ENCODE assay signal across 17 mouse cellular contexts in the genomic region with DNA sequence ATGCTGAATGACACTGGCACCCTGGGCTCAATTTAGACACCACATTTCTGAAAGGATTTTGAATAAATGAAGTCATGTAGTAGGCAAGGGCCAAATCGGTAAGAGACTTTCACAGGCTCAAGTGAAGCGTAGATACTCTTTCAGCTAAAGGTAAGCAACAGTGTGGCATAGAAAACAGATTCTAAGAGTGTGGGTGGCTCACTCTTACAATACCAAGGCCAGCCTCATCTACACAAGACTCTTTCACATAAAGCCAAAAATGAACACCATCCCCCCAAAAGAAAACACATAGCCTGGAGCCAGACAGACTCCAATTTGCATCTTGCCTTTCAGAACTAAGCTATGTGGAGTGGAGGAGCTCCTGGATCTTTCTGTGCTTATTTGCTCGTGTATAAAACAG. TPM values are rescaled to one million over a fixed set of nuclear protein-coding genes. Genes with fewer than 3 reads are reported as not detected.
"Had no signal": no experiment of that assay in that cellular context is flagged by ENCODE, and none has a peak within 500 bp of the region (broad histone marks: within the 10 kb centered on the region; RNA-seq: fewer than 3 reads in every experiment).

No protein-coding gene starts in this region.

- H3K4me1 ChIP-seq: neural tube, embryonic 13.5 days; neural tube, embryonic 15.5 days; stomach, embryonic 15.5 days had no signal

- H3K4me2 ChIP-seq: neural tube, embryonic 13.5 days; neural tube, embryonic 15.5 days; stomach, embryonic 15.5 days had no signal

- H3K9me3 ChIP-seq: neural tube, embryonic 13.5 days; neural tube, embryonic 15.5 days; stomach, embryonic 15.5 days had no signal

- H3K27ac ChIP-seq: neural tube, embryonic 13.5 days; neural tube, embryonic 15.5 days; stomach, embryonic 15.5 days; stomach, postnatal 0 days had no signal

- H3K9ac ChIP-seq: neural tube, embryonic 13.5 days; neural tube, embryonic 15.5 days; stomach, embryonic 15.5 days had no signal

- DNase-seq: retina, postnatal 1 day; right cerebral cortex, adult 18-20 months; right cerebral cortex, postnatal 14 days; right cerebral cortex, postnatal 25 days; right cerebral cortex, postnatal 4 days; spleen, adult 18-20 months; thymus, adult 18-20 months; thymus, adult 2 months; thymus, postnatal 14 days; thymus, postnatal 25 days; thymus, postnatal 36 days; thymus, postnatal 4 days had no signal

- H3K4me3 ChIP-seq: neural tube, embryonic 13.5 days; neural tube, embryonic 15.5 days; stomach, embryonic 15.5 days had no signal

- H3K36me3 ChIP-seq: neural tube, embryonic 13.5 days; neural tube, embryonic 15.5 days; stomach, embryonic 15.5 days had no signal

- H3K27me3 ChIP-seq: neural tube, embryonic 15.5 days had no signal

RNA-seq across cellular contexts. Expression of a gene that starts 7.9 kb away (rescaled TPM):
- total RNA-seq: neutrophil, adult 5-6 weeks had no signal
